Mouse (Mus musculus) stomach, postnatal 0 days (tissue): ENCODE data around the gene Kcnj6. TPM values are rescaled to one million over a fixed set of nuclear protein-coding genes. Genes with fewer than 3 reads are reported as not detected.

Experiments used
- ATAC-seq: fragments of 200-750 bp; cut with Nextera tagmentation; 2 replicates; pipeline ENCODE4 v1.8.0; 2017; ENCODE audit not compliant: low FRiP score, low TSS enrichment
- DNase-seq: peaks from one replicate; pipeline ENCODE4 v3.0.0-alpha.2; 2016; ENCODE audit warnings: low spot score
- H3K27ac ChIP-seq: fragments of 300-500 bp; sonication (generic); replicated peaks from 2 replicates; pipeline ENCODE4 v1.5.1; 2014; ENCODE audit warnings: mild to moderate bottlenecking, control low read depth
- H3K27me3 ChIP-seq: fragments of 300-500 bp; sonication (generic); 2 replicates; pipeline ENCODE4 v1.6.1; 2014; ENCODE audit warnings: low read length; ENCODE audit not compliant: control insufficient read depth, insufficient read depth
- H3K36me3 ChIP-seq: fragments of 300-500 bp; sonication (generic); 2 replicates; pipeline ENCODE4 v1.6.1; 2014; ENCODE audit warnings: low read length, mixed read lengths; ENCODE audit not compliant: control insufficient read depth, insufficient read depth
- H3K4me1 ChIP-seq: fragments of 300-500 bp; sonication (generic); replicated peaks from 2 replicates; pipeline ENCODE4 v1.6.1; 2014; ENCODE audit warnings: antibody characterized with exemption; ENCODE audit not compliant: control insufficient read depth, insufficient read depth
- H3K4me2 ChIP-seq: fragments of 300-500 bp; sonication (generic); replicated peaks from 2 replicates; pipeline ENCODE4 v1.6.1; 2014; ENCODE audit warnings: low read depth, mild to moderate bottlenecking, control low read depth, moderate library complexity
- H3K4me3 ChIP-seq: fragments of 300-500 bp; sonication (generic); 2 replicates; pipeline ENCODE4 v1.5.1; 2014; ENCODE audit warnings: low read depth, low read length, control low read depth
- H3K9ac ChIP-seq: fragments of 300-500 bp; sonication (generic); 2 replicates; pipeline ENCODE4 v1.6.1; 2014; ENCODE audit warnings: mild to moderate bottlenecking, low read length, control low read depth, mixed read lengths
- H3K9me3 ChIP-seq: fragments of 300-500 bp; sonication (generic); 2 replicates; pipeline ENCODE4 v1.6.1; 2016; ENCODE audit warnings: low read length; ENCODE audit not compliant: control insufficient read depth
- CTCF ChIP-seq: IDR thresholded peaks from 2 replicates; pipeline ENCODE4 v1.5.1; 2016; ENCODE audit warnings: antibody characterized with exemption, low read depth, mild to moderate bottlenecking, moderate library complexity
- EP300 ChIP-seq: optimal IDR thresholded peaks from 2 replicates; pipeline ENCODE3; 2016; ENCODE audit warnings: antibody characterized with exemption
- WGBS: fragments of 180-500 bp; shearing (Covaris S2); extraction: QIAGEN DNeasy Blood & Tissue Kit; methylation state at CpG from one replicate; pipeline ENCODE4 v1.1.7; 2014; 5-methylcytosine and 5-hydroxymethylcytosine counted together
- polyA plus RNA-seq: library from polyadenylated mRNA; unstranded; fragments of >200 nt; fragmentation: Nextera tagmentation; extraction: Ambion mirVana; gene quantifications from 2 replicates; pipeline ENCODE4 v1.2.1, GENCODE M21; 2015

Gene Kcnj6
- polyA plus RNA-seq, 1 experiment from 2014 or later: not detected

- Histone ChIP-seq H3K27ac (peak overlapping the region; percentile 56; the same call in 1 of the 2 replicates), H3K9ac (peak overlapping the region; percentile 28), H3K4me3 (peak overlapping the region; percentile 34), H3K4me2 (peak overlapping the region; percentile 74), H3K4me1 (no peaks in the 10 kb centered on the region), H3K9me3 (no peaks in the 10 kb centered on the region), H3K27me3 (no peaks in the 10 kb centered on the region), H3K36me3 (no peaks in the 10 kb centered on the region)
- peak; percentile 43 for DNase-seq
- TF ChIP-seq EP300 (no peak), CTCF (no peak)
- 2% methylated on average over 18 of the region's 18 CpGs for WGBS
- peak; percentile 49 for ATAC-seq
These were observed 272.7 kb downstream of the Kcnj6 start for GRCm38 (mm10) chr16:94724747-94725211.

DNA sequence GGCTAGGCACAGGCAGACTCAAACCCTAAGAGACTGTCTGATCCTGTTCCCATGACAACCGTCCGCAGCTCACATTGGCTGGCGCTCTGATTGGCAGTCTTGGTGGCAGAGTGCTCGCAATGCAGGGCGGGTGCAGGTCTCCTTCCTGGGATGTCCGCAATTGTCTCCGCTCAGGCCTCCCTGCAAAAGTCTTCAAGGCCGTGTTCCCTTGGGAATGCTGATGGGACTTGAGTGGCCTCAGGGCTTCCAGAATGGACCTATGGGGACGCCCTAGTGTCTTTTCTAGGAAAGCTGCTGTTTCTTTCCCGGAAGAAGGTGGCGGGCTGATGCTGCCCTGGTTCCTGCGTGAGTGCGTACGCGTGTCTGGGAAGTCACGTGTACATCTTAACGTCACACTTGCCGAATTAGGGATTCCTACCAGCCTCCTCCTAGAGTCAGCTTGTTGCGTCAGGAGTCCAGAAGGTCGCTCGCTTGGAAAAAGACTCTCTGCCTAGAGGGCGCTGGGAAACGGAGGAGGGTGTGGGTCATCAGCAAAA, 273.4 kb downstream of the Kcnj6 start:
- Histone ChIP-seq H3K27ac (peak overlapping the region; percentile 56; the same call in 1 of the 2 replicates), H3K9ac (peak overlapping the region; percentile 28), H3K4me1 (no peaks in the 10 kb centered on the region), H3K4me2 (peak overlapping the region; percentile 74), H3K9me3 (no peaks in the 10 kb centered on the region), H3K4me3 (peak overlapping the region; percentile 34), H3K27me3 (no peaks in the 10 kb centered on the region), H3K36me3 (no peaks in the 10 kb centered on the region)
- DNase-seq: peak; percentile 76
- TF ChIP-seq EP300 (no peak), CTCF (peak; percentile 42)
- under 1% methylated on average over 23 of the region's 23 CpGs for WGBS
- ATAC-seq: peak; percentile 92

DNA sequence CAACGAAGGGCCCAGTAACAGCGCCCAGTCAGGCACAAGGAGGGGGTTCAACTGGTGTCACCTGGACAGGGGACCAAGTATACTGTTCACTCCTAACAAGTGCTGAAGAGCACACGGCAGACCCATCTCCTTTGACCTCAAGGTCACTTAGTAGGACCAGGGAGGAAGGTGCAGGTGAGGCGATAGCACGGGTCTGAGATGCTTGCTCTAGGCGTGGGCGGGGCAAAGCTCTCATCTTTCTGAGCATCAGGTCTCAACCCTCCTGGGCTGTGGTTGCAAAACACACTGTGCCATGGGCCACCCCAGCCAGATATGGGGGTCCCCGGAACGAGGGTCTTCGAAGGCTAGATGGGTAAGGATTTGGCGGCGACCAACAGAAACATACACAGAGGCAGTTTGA, 274.6 kb downstream of the Kcnj6 start:
- Histone ChIP-seq H3K27me3 (no peaks in the 10 kb centered on the region), H3K36me3 (no peaks in the 10 kb centered on the region), H3K9ac (no peak overlapping the region), H3K4me2 (no peak overlapping the region), H3K27ac (no peak overlapping the region), H3K9me3 (no peaks in the 10 kb centered on the region), H3K4me3 (no peak overlapping the region), H3K4me1 (no peaks in the 10 kb centered on the region)
- WGBS: 73% methylated on average over 12 of the region's 12 CpGs
- DNase-seq (no peak), ATAC-seq (no peak)
- no peak for TF ChIP-seq EP300
- no peak for TF ChIP-seq CTCF

- H3K36me3 ChIP-seq: no peaks in the 10 kb centered on the region
- H3K27me3 ChIP-seq: no peaks in the 10 kb centered on the region
- WGBS: 45% methylated on average over 10 of the region's 10 CpGs
- H3K4me3 ChIP-seq: no peak overlapping the region
- no peak overlapping the region for H3K9ac ChIP-seq
- DNase-seq (no peak), ATAC-seq (no peak; the same call in 1 of the 2 replicates)
- no peaks in the 10 kb centered on the region; the same call in 1 of the 2 replicates for H3K9me3 ChIP-seq
- no peak for TF ChIP-seq CTCF
- TF ChIP-seq EP300: no peak
- no peak overlapping the region for H3K27ac ChIP-seq
- no peaks in the 10 kb centered on the region for H3K4me1 ChIP-seq
- H3K4me2 ChIP-seq: no peak overlapping the region
These were observed 275.9 kb downstream of the Kcnj6 start for GRCm38 (mm10) chr16:94721549-94722006.

GRCm38 (mm10) chr16:94720476-94721153, 276.9 kb downstream of the Kcnj6 start:
- Histone ChIP-seq H3K36me3 (no peaks in the 10 kb centered on the region), H3K4me1 (no peaks in the 10 kb centered on the region), H3K27me3 (no peaks in the 10 kb centered on the region), H3K4me2 (no peak overlapping the region), H3K9me3 (no peaks in the 10 kb centered on the region; the same call in 1 of the 2 replicates), H3K4me3 (no peak overlapping the region), H3K9ac (no peak overlapping the region), H3K27ac (no peak overlapping the region)
- 68% methylated on average over 7 of the region's 7 CpGs for WGBS
- DNase-seq (no peak), ATAC-seq (no peak)
- TF ChIP-seq EP300 (no peak), CTCF (no peak)

GRCm38 (mm10) chr16:94719488-94719887, 278.0 kb downstream of the Kcnj6 start:
- no peaks in the 10 kb centered on the region for H3K36me3 ChIP-seq
- DNase-seq: no peak
- H3K9ac ChIP-seq: no peak overlapping the region
- no peaks in the 10 kb centered on the region for H3K27me3 ChIP-seq
- H3K4me1 ChIP-seq: no peaks in the 10 kb centered on the region
- H3K4me3 ChIP-seq: no peak overlapping the region
- WGBS: 62% methylated on average over 4 of the region's 4 CpGs
- no peak overlapping the region for H3K4me2 ChIP-seq
- TF ChIP-seq CTCF (no peak), EP300 (no peak)
- ATAC-seq: no peak
- H3K27ac ChIP-seq: no peak overlapping the region; the same call in 1 of the 2 replicates
- H3K9me3 ChIP-seq: no peaks in the 10 kb centered on the region; the same call in 1 of the 2 replicates
